Mouse (Mus musculus) G1E (cell line): ENCODE results near the gene Zfp473.

ENCODE experiments used
- CTCF ChIP-seq: IDR thresholded peaks from 2 replicates; pipeline ENCODE4 v1.5.1; 2012; ENCODE audit warnings: low read depth, low read length, inconsistent platforms, mixed read lengths
- POLR2AphosphoS5 ChIP-seq: IDR thresholded peaks from 2 replicates; pipeline ENCODE4 v1.6.1; 2012; ENCODE audit warnings: low read depth, low read length, inconsistent platforms; ENCODE audit not compliant: insufficient replicate concordance
- TAL1 ChIP-seq: conservative IDR thresholded peaks from 2 replicates; pipeline ENCODE4 v1.6.1; 2012; ENCODE audit warnings: low read depth, low read length, inconsistent platforms, mixed read lengths

- TF ChIP-seq POLR2AphosphoS5 (no peak), CTCF (peak; percentile 54), TAL1 (no peak)
Observed at GRCm38 (mm10) chr7:44701921-44702320, 48.9 kb downstream of the Zfp473 start.
